Mouse (Mus musculus) embryonic facial prominence, embryonic 10.5 days (tissue): ENCODE measurements around the gene March2. TPM values are rescaled to one million over a fixed set of nuclear protein-coding genes. Genes with fewer than 3 reads are reported as not detected.

ENCODE experiments used
- DNase-seq: peaks from one replicate; pipeline ENCODE4 v3.0.0-alpha.2; 2017; ENCODE audit warnings: low spot score
- H3K27ac ChIP-seq: fragments of 300-500 bp; sonication (generic); replicated peaks from 2 replicates; pipeline ENCODE4 v1.5.1; 2016; ENCODE audit warnings: mild to moderate bottlenecking
- H3K27me3 ChIP-seq: fragments of 300-500 bp; sonication (generic); replicated peaks from 2 replicates; pipeline ENCODE4 v1.6.1; 2016; ENCODE audit warnings: low read depth, mild to moderate bottlenecking; ENCODE audit not compliant: poor library complexity, severe bottlenecking
- H3K36me3 ChIP-seq: fragments of 300-500 bp; sonication (generic); replicated peaks from 2 replicates; pipeline ENCODE4 v1.6.1; 2016; ENCODE audit warnings: mild to moderate bottlenecking, moderate library complexity
- H3K4me1 ChIP-seq: fragments of 300-500 bp; sonication (generic); 2 replicates; pipeline ENCODE4 v1.6.1; 2016
- H3K4me3 ChIP-seq: fragments of 300-500 bp; sonication (generic); 2 replicates; pipeline ENCODE4 v1.5.1; 2016; ENCODE audit warnings: mild to moderate bottlenecking, moderate library complexity
- H3K9me3 ChIP-seq: fragments of 300-500 bp; sonication (generic); 2 replicates; pipeline ENCODE4 v1.6.1; 2016; ENCODE audit warnings: mild to moderate bottlenecking
- WGBS: fragments of 180-500 bp; shearing (Covaris S2); methylation state at CpG from one replicate; pipeline ENCODE4 v1.1.7; 2016; 5-methylcytosine and 5-hydroxymethylcytosine counted together
- polyA plus RNA-seq: library from polyadenylated mRNA; unstranded; fragments of >200 nt; fragmentation: Nextera tagmentation; extraction: Ambion mirVana; gene quantifications from 2 replicates; pipeline ENCODE4 v1.2.1, GENCODE M21; 2016

Gene March2
- 28.0 and 28.5 TPM in 2 replicates for polyA plus RNA-seq

- DNase-seq, result peak; percentile 98
- no peaks in the 10 kb centered on the region for H3K36me3 ChIP-seq
- peak within 1 kb of the TSS; percentile 83 for H3K4me3 ChIP-seq
- under 1% methylated on average over 46 of the region's 46 CpGs for WGBS
- H3K27ac ChIP-seq, result peak within 1 kb of the TSS; percentile 84
- peaks cover 6% of the 10 kb centered on the region for H3K4me1 ChIP-seq
- H3K9me3 ChIP-seq, result no peaks in the 10 kb centered on the region
- H3K27me3 ChIP-seq, result no peaks in the 10 kb centered on the region
These were observed at the start of gene March2 for GRCm38 (mm10) chr17:33718384-33718881. TSS of gene March2 (minus strand) at chr17:33718670.

DNA sequence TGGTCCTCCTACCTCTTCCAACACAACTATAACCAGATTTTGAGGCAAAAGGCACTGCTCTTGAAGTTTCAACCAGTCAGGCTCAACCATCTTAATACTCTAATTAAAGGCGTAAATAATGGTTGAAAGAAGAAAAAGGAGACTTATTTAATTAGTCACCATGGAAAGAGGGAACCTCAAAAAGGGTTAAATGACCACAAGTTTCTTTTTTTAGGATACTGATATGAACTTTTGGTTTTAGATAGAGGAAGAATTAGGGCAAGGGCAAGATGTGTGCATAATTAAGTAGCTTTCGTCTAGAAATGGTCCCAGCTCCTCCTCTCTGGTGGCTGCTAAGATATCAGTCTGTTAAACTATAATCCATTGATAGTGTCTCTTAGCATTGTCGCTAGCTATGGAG is 47.9 kb upstream of the March2 start:
- WGBS, result 84% methylated on average over 3 of the region's 3 CpGs
- no peak for DNase-seq
- H3K4me1 ChIP-seq, result no peaks in the 10 kb centered on the region
- no peak overlapping the region for H3K27ac ChIP-seq
- H3K36me3 ChIP-seq, result no peaks in the 10 kb centered on the region
- H3K9me3 ChIP-seq, result no peaks in the 10 kb centered on the region
- H3K27me3 ChIP-seq, result no peaks in the 10 kb centered on the region
- H3K4me3 ChIP-seq, result no peak overlapping the region

DNA sequence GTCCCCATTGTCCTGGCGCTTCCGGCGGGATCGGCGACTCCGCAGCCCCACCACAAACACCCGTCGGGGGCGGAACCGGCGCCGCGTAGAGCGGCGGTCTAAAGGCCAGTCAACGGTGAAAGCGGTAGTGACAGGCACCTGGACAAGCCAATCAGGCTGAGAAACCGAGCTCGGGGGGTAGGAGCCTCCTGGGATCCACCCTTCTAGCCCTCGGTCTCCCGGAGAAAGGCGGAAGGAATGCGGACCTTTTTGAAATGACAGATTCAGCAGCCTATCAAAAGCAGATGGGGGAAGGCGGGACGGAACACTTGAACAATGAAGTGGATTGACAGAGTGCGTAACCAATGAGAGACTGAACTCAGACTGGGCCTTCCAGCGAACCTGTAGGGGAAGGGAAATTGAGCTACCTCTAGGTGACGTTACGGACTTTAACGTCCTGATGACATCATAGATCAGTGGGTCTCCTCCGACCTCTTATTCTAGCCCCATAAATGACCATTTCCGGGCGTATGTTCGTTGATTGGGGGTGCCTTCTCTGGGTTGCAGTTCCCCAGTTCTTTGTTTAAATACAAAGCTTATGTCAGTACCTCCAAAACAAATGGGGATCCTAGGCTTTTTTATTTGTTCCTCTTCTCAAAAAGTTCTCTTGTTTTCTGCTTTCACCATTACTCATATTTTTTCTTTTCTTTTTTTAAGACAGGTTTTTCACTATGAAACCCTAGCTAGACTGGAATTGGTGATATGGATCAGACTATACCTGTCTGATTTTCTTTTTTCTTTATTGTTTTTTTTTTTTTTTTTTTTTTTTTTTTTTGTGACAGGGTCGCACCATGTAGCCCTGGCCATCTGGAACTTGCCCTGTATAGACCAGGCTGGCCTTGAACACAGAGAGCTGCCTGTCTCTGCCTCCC is 42.0 kb upstream of the March2 start, which contains the start of gene Rab11b:
TSS of gene Rab11b (minus strand) at position 276 of the 911 bp plus-strand sequence.
- peak within 1 kb of the TSS; percentile 100 for H3K27ac ChIP-seq
- peaks cover 29% of the 10 kb centered on the region for H3K36me3 ChIP-seq
- H3K27me3 ChIP-seq, result no peaks in the 10 kb centered on the region
- peak; percentile 99 for DNase-seq
- no peaks in the 10 kb centered on the region for H3K9me3 ChIP-seq
- peak within 1 kb of the TSS; percentile 93 for H3K4me3 ChIP-seq
- 3% methylated on average over 35 of the region's 35 CpGs for WGBS
- peaks cover 43% of the 10 kb centered on the region for H3K4me1 ChIP-seq

DNA sequence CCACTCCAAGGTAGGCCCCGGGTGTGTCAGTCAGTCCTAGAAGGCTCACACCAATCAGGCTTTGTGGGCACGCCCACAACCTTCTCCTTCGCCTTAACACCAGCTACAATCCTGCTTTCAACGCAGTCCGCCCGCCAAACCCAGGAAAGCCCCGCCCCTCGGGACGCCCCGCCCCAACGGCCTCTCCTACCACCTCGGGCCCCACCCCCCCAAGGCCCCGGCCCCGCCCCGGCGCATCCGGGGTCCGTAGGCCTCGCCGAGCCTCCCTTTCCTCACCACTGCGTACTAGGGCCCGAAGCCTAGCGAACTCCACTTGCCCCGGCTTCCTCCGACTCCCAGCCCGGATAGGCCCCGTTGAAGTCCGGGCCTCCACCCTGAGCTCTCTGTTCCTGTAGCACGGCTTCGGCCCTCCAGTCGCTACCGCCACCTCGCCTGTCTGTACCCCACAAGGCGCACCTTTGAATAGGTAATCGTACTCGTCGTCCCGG is 41.3 kb upstream of the March2 start:
- Histone ChIP-seq H3K36me3 (peaks cover 33% of the 10 kb centered on the region), H3K4me1 (peaks cover 46% of the 10 kb centered on the region), H3K4me3 (peak overlapping the region; percentile 93), H3K9me3 (no peaks in the 10 kb centered on the region), H3K27ac (peak overlapping the region; percentile 100), H3K27me3 (no peaks in the 10 kb centered on the region)
- DNase-seq, result peak; percentile 96
- under 1% methylated on average over 38 of the region's 38 CpGs for WGBS

DNA sequence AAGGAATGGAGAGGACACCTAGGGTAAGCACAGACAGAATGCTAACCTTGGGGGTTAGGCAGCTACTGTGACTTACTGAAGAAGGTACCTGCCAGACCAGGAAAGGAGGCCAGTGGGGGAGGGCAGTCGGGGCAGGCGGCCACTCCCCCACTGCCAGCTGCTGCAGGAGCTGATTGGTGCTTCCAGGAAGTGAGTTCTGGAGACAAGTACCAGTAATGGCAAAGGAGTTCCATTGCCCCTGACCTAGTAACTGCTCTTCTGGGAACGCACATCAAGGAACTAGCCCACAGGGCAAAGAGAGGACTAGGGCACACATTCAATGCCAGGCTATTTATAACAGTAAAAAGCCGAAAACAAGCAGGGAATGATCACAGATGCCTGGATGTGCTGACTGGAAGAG is 38.8 kb upstream of the March2 start:
- no peak for DNase-seq
- Histone ChIP-seq H3K4me1 (peaks cover 46% of the 10 kb centered on the region), H3K27me3 (no peaks in the 10 kb centered on the region), H3K4me3 (no peak overlapping the region), H3K36me3 (peaks cover 47% of the 10 kb centered on the region), H3K9me3 (no peaks in the 10 kb centered on the region), H3K27ac (no peak overlapping the region)
- 69% methylated on average over 4 of the region's 4 CpGs for WGBS

- no peak overlapping the region for H3K4me3 ChIP-seq
- no peaks in the 10 kb centered on the region for H3K27me3 ChIP-seq
- 89% methylated on average over 3 of the region's 3 CpGs for WGBS
- H3K4me1 ChIP-seq, result peaks cover 46% of the 10 kb centered on the region
- peaks cover 57% of the 10 kb centered on the region for H3K36me3 ChIP-seq
- no peak for DNase-seq
- no peaks in the 10 kb centered on the region for H3K9me3 ChIP-seq
- no peak overlapping the region for H3K27ac ChIP-seq
These were observed 37.8 kb upstream of the March2 start for GRCm38 (mm10) chr17:33756108-33756790.

GRCm38 (mm10) chr17:33755418-33756107 is 37.1 kb upstream of the March2 start:
- Histone ChIP-seq H3K36me3 (peaks cover 63% of the 10 kb centered on the region), H3K9me3 (no peaks in the 10 kb centered on the region), H3K4me1 (peaks cover 46% of the 10 kb centered on the region), H3K27me3 (no peaks in the 10 kb centered on the region), H3K27ac (no peak overlapping the region), H3K4me3 (no peak overlapping the region)
- DNase-seq, result no peak
- 86% methylated on average over 10 of the region's 10 CpGs for WGBS

DNA sequence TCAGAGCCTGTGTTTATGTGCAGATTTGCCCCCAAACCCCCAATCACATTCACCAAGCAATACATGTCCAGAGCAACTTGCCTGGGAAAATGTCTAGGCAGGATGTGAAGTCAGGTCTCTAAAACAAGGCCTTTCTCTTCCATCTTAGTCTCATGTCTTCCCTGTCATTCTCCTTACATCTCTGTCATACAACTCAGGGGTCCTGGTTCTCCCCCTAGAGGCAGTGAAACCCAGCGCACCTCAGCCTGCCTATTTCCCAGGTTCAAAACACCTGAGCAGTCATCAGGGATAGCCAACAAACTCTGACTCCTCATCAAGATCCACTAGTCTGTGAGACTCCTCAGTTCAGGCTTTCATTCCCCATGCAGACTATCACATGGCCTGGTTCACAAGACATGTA is 36.2 kb upstream of the March2 start:
- Histone ChIP-seq H3K27ac (no peak overlapping the region), H3K4me3 (no peak overlapping the region), H3K27me3 (no peaks in the 10 kb centered on the region), H3K4me1 (peaks cover 43% of the 10 kb centered on the region), H3K9me3 (no peaks in the 10 kb centered on the region), H3K36me3 (peaks cover 73% of the 10 kb centered on the region)
- WGBS, result 64% methylated on average over 1 of the region's 1 CpGs
- DNase-seq, result no peak

DNA sequence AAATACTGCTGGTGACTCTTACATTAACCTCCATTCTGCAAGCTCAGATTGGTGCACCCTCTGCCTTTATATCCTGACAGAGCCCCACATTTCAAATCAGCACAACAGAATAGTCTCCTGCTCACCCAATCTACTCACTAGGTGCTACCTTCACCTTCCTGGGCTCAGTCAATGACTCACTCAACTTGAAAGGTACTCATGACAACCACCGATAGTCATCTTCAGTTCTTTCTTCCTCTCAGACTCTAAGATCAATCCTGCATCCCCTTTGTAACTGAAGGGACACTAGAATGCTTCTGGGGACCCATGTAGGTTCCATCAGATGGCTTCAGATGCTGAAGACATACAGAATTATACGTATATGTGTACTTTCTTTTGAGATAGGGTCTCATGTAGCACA is 33.8 kb upstream of the March2 start:
- Histone ChIP-seq H3K27me3 (no peaks in the 10 kb centered on the region), H3K4me3 (no peak overlapping the region), H3K36me3 (peaks cover 83% of the 10 kb centered on the region), H3K9me3 (no peaks in the 10 kb centered on the region), H3K27ac (no peak overlapping the region), H3K4me1 (peaks cover 21% of the 10 kb centered on the region)
- WGBS, result 96% methylated on average over 2 of the region's 2 CpGs
- DNase-seq, result no peak

GRCm38 (mm10) chr17:33751181-33751580 is 32.7 kb upstream of the March2 start:
- Histone ChIP-seq H3K27me3 (no peaks in the 10 kb centered on the region), H3K9me3 (no peaks in the 10 kb centered on the region), H3K4me1 (peaks cover 10% of the 10 kb centered on the region), H3K27ac (no peak overlapping the region), H3K4me3 (no peak overlapping the region), H3K36me3 (peaks cover 81% of the 10 kb centered on the region)
- DNase-seq, result no peak

GRCm38 (mm10) chr17:33749451-33749850 is 31.0 kb upstream of the March2 start:
- Histone ChIP-seq H3K9me3 (no peaks in the 10 kb centered on the region), H3K36me3 (peaks cover 88% of the 10 kb centered on the region), H3K27me3 (no peaks in the 10 kb centered on the region), H3K4me3 (no peak overlapping the region), H3K27ac (no peak overlapping the region), H3K4me1 (no peaks in the 10 kb centered on the region)
- DNase-seq, result no peak
- WGBS, result 98% methylated on average over 5 of the region's 5 CpGs

GRCm38 (mm10) chr17:33746011-33746410 is 27.5 kb upstream of the March2 start:
- Histone ChIP-seq H3K4me1 (peaks cover 4% of the 10 kb centered on the region), H3K27me3 (no peaks in the 10 kb centered on the region), H3K36me3 (peaks cover 64% of the 10 kb centered on the region), H3K4me3 (no peak overlapping the region), H3K27ac (no peak overlapping the region), H3K9me3 (no peaks in the 10 kb centered on the region)
- DNase-seq, result peak; percentile 27
- 79% methylated on average over 2 of the region's 2 CpGs for WGBS
